Mouse (Mus musculus): ENCODE measurements around the gene Setd1b.

The Setd1b gene

GRCm38 (mm10) chr5:123139722-123140627, 2.0 kb upstream of the Setd1b start:
- no peak for DNase-seq (ENCODE audit: low read depth, low spot score)

GRCm38 (mm10) chr5:123140694-123141554, 1.1 kb upstream of the Setd1b start:
- DNase-seq (ENCODE audit: low read depth, low spot score) = peak; percentile 92

GRCm38 (mm10) chr5:123141555-123142160, 335 bp upstream of the Setd1b start:
- DNase-seq (ENCODE audit: low read depth, low spot score) = no peak

DNA sequence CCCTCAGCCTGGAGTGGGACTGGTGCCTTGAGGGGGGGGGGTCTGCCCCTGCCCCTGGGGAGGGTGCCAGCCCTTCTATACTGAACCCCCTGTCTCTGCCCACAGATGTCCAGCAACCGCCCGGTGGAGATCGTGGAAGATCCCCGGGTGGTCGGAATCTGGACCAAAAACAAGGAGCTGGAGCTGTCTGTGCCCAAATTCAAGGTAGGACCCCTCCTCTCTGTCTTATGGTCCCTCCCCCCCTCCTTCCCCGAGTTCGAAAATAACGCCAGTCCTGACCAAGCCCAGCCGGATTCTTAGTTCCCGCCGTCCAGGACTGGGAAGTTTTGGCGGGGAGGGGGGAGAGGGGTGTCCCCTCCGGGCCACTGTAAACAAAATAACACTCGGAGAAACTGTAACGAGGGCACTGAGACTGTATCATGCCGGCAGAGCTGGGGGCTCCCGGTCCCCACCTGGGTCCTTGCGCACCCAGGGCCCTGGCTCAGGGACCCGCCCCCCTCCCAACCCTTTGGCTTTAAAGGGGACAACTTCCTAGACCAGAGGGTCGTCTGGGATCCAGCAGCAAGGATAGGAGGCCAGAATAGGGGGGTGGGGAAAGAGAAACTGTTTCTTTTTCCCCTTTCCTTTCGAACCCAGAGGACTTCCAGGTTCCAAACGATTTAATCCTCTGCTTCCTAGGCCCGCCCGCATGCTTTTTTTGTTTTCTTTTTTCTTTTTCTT, 1.4 kb downstream of the Setd1b start:
- DNase-seq (ENCODE audit: low read depth, low spot score) = no peak

- no peak for DNase-seq (ENCODE audit: low read depth, low spot score)
Measured at GRCm38 (mm10) chr5:123143971-123144745, 2.2 kb downstream of the Setd1b start.

DNA sequence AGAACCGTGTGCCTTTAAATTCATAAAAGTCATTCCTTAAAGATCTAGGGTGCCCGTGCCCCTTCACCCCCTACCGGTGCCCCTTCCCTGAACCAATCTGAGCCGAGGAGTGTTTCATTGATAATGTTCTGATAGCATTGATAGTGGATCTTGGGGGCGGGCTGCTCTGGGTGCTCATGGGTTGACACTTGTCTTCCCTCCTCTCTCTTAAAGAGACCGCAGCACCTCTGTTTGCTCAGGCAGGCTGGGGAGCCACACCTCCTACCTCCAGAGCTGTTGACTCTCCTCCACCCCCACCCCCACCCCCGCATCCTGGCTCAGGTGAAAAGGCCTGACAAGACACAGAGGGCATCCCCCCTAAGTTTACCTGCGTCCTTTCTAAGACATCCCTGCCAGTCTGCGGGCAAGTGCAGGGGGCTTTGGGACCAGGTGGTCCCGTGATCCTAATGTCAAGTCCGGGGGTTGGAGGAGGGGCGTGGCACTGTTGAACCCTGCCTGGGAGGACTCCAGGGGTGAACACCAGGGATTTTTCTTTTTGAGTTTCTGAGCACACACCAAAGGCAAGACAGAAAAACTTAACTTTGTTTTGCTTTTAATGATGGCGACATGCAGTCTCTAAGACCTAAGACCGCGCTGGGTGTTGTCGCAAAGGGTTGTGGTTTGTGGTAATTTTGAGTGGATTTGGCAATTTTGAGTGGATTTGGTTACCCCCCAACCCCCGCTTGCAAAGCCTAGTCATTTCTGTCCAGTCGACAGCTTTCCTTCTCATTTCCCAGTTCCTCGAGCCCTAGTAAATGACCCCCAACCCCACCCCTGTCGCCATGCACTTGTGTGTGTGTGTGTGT, 3.0 kb downstream of the Setd1b start:
- no peak for DNase-seq (ENCODE audit: low read depth, low spot score)

- no peak for DNase-seq (ENCODE audit: low read depth, low spot score)
Measured at GRCm38 (mm10) chr5:123146357-123146756, 4.4 kb downstream of the Setd1b start.

- no peak for DNase-seq (ENCODE audit: low read depth, low spot score)
Measured at GRCm38 (mm10) chr5:123147569-123147968, 5.6 kb downstream of the Setd1b start.

DNA sequence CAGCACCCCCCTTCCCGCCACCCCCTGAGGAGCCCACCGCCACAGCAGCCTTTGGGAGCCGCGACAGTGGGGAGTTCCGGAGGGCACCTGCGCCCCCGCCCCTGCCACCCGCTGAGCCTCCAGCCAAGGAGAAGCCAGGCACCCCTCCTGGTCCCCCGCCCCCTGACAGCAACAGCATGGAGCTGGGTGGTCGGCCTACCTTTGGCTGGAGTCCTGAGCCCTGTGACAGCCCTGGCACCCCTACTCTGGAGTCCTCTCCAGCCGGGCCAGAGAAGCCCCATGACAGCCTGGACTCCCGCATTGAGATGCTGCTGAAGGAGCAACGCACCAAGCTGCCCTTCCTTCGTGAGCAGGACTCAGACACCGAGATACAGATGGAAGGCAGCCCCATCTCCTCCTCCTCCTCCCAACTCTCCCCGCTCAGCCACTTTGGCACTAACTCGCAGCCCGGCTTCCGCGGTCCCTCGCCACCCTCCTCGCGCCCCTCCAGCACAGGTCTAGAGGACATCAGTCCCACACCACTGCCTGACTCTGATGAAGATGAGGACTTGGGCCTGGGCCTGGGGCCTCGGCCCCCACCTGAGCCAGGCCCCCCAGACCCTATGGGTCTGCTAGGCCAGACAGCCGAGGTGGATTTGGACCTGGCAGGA, 6.2 kb downstream of the Setd1b start:
- no peak for DNase-seq (ENCODE audit: low read depth, low spot score)

DNA sequence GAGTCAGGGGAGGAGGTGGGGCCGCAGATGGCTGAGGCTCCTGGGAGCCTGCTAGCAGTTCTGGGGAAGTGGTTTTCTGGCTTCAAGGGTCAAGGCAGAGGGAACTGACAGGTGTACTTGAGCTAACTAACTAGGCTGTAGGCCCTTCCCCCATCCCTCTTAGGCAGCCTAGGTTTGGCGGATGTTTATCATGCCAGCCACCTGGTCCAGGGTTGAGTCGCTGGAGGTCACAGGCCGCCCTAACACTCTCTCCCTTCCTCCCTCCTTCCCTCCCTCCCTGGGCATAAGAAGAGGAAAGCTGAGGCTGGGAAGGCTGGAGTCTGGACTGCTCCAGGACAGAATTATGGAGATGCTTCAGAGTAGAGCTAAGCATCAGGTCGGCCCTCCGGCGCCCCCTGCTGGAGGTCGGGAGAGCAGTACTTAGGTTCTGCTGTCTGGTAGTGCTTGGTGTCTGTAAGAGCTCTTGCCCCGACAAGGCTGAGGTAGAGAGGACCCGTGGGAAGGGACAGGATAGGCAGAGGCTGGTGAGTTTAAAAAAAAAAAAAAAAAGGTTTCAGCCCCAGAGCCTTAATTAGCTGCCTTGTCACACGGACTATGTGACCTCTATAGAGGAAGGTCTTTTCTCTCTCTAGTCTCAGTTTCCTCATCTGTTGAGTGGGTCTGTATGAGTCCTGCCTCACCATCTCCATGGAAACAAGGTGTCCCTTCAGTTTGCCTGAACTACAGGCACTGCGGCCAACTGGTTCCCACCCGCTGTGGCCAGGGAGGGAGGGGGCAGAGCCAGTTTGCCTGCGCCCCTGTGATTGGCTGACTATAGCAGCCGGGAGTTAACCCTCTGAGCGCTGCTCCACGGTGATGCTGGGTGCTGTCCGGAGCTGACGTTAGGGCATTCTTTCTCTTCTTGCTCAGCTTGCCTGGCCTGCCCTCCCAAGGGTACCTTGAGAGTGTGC, 7.7 kb downstream of the Setd1b start:
- DNase-seq (ENCODE audit: low read depth, low spot score) = no peak

GRCm38 (mm10) chr5:123150641-123151040, 8.6 kb downstream of the Setd1b start:
- DNase-seq (ENCODE audit: low read depth, low spot score) = no peak

DNA sequence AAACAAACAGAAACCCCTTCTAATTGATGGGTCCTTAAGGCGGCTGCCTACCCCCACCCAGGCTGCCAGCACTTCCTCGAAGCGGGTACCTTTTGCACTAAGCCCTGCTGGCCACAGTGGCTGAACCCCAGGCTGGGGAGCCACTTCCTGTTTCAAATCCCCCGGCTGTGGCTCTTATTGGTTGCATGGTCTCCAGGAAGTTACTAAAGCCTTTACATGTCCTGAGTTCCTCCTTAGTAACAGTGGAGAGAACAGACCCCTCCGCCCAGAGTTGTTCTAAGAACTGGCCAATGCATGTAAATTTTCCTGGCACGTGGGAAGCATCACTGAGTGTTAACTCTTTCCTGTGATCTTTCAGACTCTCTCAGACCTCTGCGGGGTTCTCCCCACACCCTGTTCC, 9.1 kb downstream of the Setd1b start:
- DNase-seq (ENCODE audit: low read depth, low spot score) = no peak

- DNase-seq (ENCODE audit: low read depth, low spot score) = no peak
Measured at GRCm38 (mm10) chr5:123151707-123152362, 9.8 kb downstream of the Setd1b start.

- no peak for DNase-seq (ENCODE audit: low read depth, low spot score)
Measured at GRCm38 (mm10) chr5:123152901-123153300, 10.9 kb downstream of the Setd1b start.

- no peak for DNase-seq (ENCODE audit: low read depth, low spot score)
Measured at GRCm38 (mm10) chr5:123155425-123155824, 13.4 kb downstream of the Setd1b start.

DNA sequence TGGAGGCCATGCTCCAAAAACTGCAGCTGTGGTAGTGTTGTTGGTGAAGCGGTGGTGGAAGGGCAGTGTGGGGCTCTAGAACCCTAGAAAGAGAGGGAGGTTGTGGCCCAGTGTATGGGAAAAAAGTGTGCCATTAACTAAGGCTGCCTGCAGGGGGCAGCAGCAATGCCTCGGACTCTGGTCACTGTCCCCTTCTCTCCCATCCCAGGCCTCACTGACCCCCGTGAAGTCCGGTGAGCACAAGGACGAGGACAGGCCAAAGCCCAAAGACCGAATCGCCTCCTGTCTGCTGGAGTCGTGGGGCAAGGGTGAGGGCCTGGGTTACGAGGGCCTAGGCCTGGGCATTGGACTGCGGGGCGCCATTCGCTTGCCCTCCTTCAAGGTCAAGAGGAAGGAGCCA, 14.8 kb downstream of the Setd1b start:
- no peak for DNase-seq (ENCODE audit: low read depth, low spot score)

DNA sequence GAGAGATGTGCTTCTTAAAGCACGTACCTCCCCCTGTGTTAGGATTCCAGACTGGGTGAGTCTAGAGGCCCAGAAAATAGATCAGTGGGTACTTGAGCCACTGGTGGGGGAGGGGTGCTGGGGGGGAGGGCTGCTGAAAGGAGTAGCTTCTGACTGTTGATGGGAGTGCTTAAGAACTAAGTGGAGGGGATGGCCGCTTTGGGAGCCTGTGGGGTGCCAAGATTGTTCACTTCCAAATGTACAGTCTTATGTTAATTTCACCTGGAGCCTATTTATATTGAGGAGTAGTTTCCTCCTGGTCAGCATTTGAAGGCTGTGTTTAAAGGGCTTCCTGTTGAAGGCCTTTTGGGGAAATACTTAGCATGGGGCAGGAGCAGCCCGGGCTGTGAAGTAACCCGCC, 16.0 kb downstream of the Setd1b start:
- no peak for DNase-seq (ENCODE audit: low read depth, low spot score)

DNA sequence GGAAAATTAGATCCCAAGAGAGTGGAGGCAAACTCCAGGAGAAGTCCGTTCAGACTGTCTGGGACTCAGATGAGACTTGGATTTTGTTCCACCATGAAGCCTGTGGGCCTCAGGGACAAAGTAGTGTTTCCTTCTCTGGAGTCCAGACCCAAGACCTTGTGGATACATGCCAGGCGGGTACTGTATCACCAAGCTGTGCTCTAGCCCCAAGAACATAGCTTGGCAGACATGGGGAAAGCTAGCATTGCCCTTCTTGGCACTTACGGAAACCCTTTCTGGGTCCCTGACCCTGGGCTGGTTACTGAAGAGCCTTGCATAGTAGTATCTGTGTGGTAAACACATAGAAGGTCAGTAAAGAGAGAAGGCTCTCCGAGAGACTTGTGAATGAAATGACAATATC, 17.5 kb downstream of the Setd1b start:
- no peak for DNase-seq (ENCODE audit: low read depth, low spot score)

All from brain, embryonic 18.5 days (tissue).